Mouse (Mus musculus) embryonic fibroblast, embryonic 13.5 days (primary cell): Measurements from ENCODE around the gene Cldn16.

Experiments used
- CTCF ChIP-seq: IDR thresholded peaks from 2 replicates; pipeline ENCODE4 v1.5.1; 2011; ENCODE audit warnings: mild to moderate bottlenecking, control low read depth, low read length, moderate library complexity, borderline replicate concordance; ENCODE audit not compliant: insufficient read depth
- POLR2A ChIP-seq: IDR thresholded peaks from 2 replicates; pipeline ENCODE4 v1.6.1; 2011; ENCODE audit warnings: low read depth, mild to moderate bottlenecking, control low read depth, low read length, moderate library complexity

- TF ChIP-seq POLR2A (no peak), CTCF (no peak)
These were observed 3.6 kb downstream of the Cldn16 start for GRCm38 (mm10) chr16:26466535-26466934.
